Mouse (Mus musculus) forebrain, embryonic 10.5 days (tissue): ENCODE measurements at regions not wholly inside any gene's neighbourhood (a gene's known extent, or its start where the extent isn't known, plus 50 kb on each side); places are given as distances from the start of the nearest gene placed in this dataset.

ENCODE experiments used
- DNase-seq: peaks from one replicate; pipeline ENCODE4 v3.0.0-alpha.2; 2017; ENCODE audit warnings: low spot score; ENCODE audit errors: extremely low spot score
- H3K27ac ChIP-seq: fragments of 300-500 bp; sonication (generic); 2 replicates; pipeline ENCODE4 v1.5.1; 2016; ENCODE audit warnings: mild to moderate bottlenecking
- H3K27me3 ChIP-seq: fragments of 300-500 bp; sonication (generic); 2 replicates; pipeline ENCODE4 v1.6.1; 2016; ENCODE audit warnings: mild to moderate bottlenecking; ENCODE audit not compliant: poor library complexity, severe bottlenecking
- H3K36me3 ChIP-seq: fragments of 300-500 bp; sonication (generic); replicated peaks from 2 replicates; pipeline ENCODE4 v1.6.1; 2016; ENCODE audit warnings: mild to moderate bottlenecking, moderate library complexity
- H3K4me1 ChIP-seq: fragments of 300-500 bp; sonication (generic); 2 replicates; pipeline ENCODE4 v1.6.1; 2016
- H3K4me3 ChIP-seq: fragments of 300-500 bp; sonication (generic); 2 replicates; pipeline ENCODE4 v1.5.1; 2016; ENCODE audit warnings: mild to moderate bottlenecking, moderate library complexity
- H3K9me3 ChIP-seq: fragments of 300-500 bp; sonication (generic); 2 replicates; pipeline ENCODE4 v1.6.1; 2016; ENCODE audit warnings: mild to moderate bottlenecking, moderate library complexity
- WGBS: fragments of 180-500 bp; shearing (Covaris S2); methylation state at CpG from one replicate; pipeline ENCODE4 v1.1.7; 2016; 5-methylcytosine and 5-hydroxymethylcytosine counted together

DNA sequence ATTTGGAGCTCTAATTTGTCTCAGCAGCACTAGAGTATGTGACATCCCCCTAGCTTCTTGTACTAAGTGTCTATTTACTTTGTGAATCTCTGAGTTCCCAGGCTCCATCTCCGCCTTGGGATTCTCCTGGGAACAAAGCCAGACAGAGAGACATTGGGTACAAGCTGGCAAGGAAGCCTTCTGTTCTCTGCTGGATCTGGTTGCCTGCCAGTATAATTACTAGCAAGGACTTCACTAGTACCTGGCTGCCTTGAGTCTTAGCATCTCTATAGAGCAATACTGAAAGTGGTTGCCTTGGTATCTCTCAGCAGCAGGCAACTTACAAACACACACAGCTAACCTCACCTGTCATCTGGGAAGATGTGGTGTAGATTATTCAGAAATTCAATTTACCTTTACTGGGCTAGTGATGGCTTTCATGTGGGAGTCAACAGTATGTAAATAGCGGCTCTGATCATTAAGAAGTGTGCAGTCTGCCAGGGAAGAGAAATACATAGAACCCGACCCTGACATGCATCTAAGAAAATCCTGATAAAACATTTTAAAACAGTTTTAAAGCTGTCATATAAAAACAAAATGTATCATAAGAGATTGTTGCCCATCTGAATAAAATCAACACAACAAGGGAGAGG is 283.8 kb downstream of the Kcns3 start:
- H3K4me1 ChIP-seq: no peaks in the 10 kb centered on the region
- no peak overlapping the region for H3K27ac ChIP-seq
- DNase-seq: no peak
- 86% methylated on average over 3 of the region's 3 CpGs for WGBS
- no peaks in the 10 kb centered on the region for H3K36me3 ChIP-seq
- H3K4me3 ChIP-seq: no peak overlapping the region
- 0 out of 2 replicates have a peak, but pooled peaks cover 2% of the 10 kb centered on the region for H3K27me3 ChIP-seq
- no peaks in the 10 kb centered on the region for H3K9me3 ChIP-seq

GRCm38 (mm10) chr12:10865294-10865693 is 285.6 kb downstream of the Kcns3 start:
- Histone ChIP-seq H3K27ac (no peak overlapping the region), H3K4me1 (no peaks in the 10 kb centered on the region), H3K9me3 (no peaks in the 10 kb centered on the region), H3K4me3 (no peak overlapping the region), H3K27me3 (no peaks in the 10 kb centered on the region), H3K36me3 (no peaks in the 10 kb centered on the region)
- DNase-seq: no peak
- 96% methylated on average over 2 of the region's 2 CpGs for WGBS

DNA sequence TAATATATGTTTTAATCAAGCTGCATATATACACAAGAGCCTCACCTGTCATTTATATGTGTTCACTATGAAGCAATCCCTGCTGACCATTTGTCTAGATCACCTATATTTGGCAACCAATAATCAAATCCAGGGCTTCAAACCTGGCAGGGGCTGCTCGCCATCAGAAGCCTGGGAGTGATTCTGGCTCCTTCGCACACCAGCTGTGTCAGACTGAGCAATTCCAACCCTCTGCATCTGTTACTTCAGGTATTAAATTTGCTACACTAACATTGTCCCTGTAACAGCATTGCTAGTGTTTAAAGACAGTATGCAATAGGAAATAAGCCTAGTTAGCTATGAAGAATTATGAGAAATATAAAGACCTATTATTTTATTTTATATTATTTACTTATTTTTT is 330.5 kb downstream of the Kcns3 start:
- Histone ChIP-seq H3K4me1 (no peaks in the 10 kb centered on the region), H3K36me3 (no peaks in the 10 kb centered on the region), H3K27me3 (no peaks in the 10 kb centered on the region), H3K9me3 (no peaks in the 10 kb centered on the region), H3K27ac (no peak overlapping the region), H3K4me3 (no peak overlapping the region)
- DNase-seq: no peak
- WGBS: 82% methylated on average over 2 of the region's 2 CpGs

DNA sequence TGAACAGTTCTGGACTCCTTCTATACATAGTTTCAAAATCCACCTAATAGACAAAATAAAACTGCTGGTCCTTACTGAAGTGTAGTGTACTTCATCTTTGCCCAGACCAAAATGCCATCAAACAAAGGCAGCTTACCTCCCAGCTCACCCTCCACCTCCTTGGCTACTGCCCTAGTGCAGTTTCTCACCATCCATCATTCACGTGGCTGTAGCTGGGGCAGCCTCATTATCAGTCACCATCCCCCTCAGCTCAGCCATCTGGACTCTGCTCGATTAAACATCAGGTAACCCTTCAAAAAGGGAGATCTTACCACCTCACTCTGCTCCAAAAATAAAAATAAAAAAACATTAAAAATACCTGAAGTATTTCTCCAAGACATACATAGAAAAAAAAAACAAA is 332.8 kb downstream of the Kcns3 start:
- WGBS: 61% methylated on average over 2 of the region's 2 CpGs
- no peak overlapping the region for H3K27ac ChIP-seq
- no peaks in the 10 kb centered on the region for H3K27me3 ChIP-seq
- no peak for DNase-seq
- no peaks in the 10 kb centered on the region for H3K9me3 ChIP-seq
- H3K36me3 ChIP-seq: no peaks in the 10 kb centered on the region
- H3K4me3 ChIP-seq: no peak overlapping the region
- no peaks in the 10 kb centered on the region for H3K4me1 ChIP-seq

GRCm38 (mm10) chr12:10817516-10817915 is 333.3 kb downstream of the Kcns3 start:
- no peak overlapping the region for H3K4me3 ChIP-seq
- no peak for DNase-seq
- H3K27me3 ChIP-seq: no peaks in the 10 kb centered on the region

GRCm38 (mm10) chr12:10810597-10810996 is 340.3 kb downstream of the Kcns3 start:
- no peak overlapping the region for H3K27ac ChIP-seq
- no peaks in the 10 kb centered on the region for H3K9me3 ChIP-seq
- H3K4me1 ChIP-seq: no peaks in the 10 kb centered on the region
- H3K36me3 ChIP-seq: no peaks in the 10 kb centered on the region
- no peak overlapping the region for H3K4me3 ChIP-seq
- no peaks in the 10 kb centered on the region for H3K27me3 ChIP-seq
- DNase-seq: no peak

More at GRCm38 (mm10) chr12:10817516-10817915, 333.3 kb downstream of the Kcns3 start:
- Histone ChIP-seq H3K36me3 (no peaks in the 10 kb centered on the region), H3K4me1 (no peaks in the 10 kb centered on the region), H3K27ac (no peak overlapping the region), H3K9me3 (no peaks in the 10 kb centered on the region)
- WGBS: 90% methylated on average over 2 of the region's 2 CpGs

DNA sequence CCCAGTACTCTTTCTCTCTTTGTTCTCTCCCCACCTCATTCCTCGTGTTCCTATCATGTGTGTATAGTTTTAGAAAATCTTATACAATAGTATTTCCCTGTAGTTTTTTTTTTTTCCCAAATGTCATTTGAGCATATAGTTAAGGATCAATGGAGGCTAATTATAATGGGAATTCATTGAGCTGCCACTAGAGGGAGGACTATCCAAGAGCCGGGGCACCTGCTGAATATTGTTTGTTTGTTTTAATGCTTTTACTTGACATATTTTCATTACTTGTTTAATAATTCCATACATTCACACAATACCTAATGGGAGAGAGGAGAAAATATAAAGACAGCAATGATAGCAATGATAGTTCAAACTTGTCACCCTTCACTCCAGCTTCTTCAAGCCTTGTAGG is 346.4 kb downstream of the Kcns3 start:
- no peak for DNase-seq

More for the DNA sequence above, 346.4 kb downstream of the Kcns3 start:
- Histone ChIP-seq H3K36me3 (no peaks in the 10 kb centered on the region), H3K27me3 (no peaks in the 10 kb centered on the region), H3K4me1 (no peaks in the 10 kb centered on the region), H3K4me3 (no peak overlapping the region), H3K9me3 (no peaks in the 10 kb centered on the region), H3K27ac (no peak overlapping the region)
- 62% methylated on average over 2 of the region's 2 CpGs for WGBS
